Mouse (Mus musculus) adrenal gland, postnatal 14 days (tissue): ENCODE data around the gene Tnnc1. TPM values are rescaled to one million over a fixed set of nuclear protein-coding genes. Genes with fewer than 3 reads are reported as not detected.
A peak's percentile ranks its signal among the peaks of the same experiment; 100 is the strongest.

Experiments
- DNase-seq: peaks from one replicate; pipeline ENCODE4 v3.0.0; 2021; ENCODE audit warnings: mixed read lengths
- total RNA-seq: library from RNA; stranded (reverse); gene quantifications from 2 replicates; pipeline ENCODE4 v1.2.3, GENCODE M21; 2021

Tnnc1 gene
- total RNA-seq, 1 experiment from 2014 or later, result 0.67 TPM

DNA sequence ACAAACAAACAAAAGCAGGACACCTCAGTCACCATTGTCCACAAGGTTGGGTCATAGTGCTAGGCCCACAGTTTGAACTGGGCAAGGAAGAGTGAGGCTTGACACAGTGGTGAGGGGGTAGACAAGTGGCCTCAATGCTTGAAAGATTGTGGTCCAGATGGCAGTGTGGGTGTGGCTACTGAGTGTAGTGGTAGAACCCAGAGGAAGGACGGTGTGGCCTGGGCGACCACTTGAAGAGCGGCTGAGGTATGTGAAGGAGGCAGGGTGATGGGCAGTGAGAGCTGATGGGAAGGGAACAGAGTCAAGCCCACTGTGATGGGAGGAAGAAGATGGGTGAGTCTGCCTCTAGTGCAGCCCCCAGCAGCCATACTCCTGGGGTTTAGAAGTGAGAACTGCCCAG lies 6.6 kb downstream of the Tnnc1 start:
- DNase-seq, result no peak

- DNase-seq, result peak; percentile 83
These were observed 7.3 kb downstream of the Tnnc1 start for GRCm38 (mm10) chr14:31215157-31216002.

- DNase-seq, result no peak
These were observed 8.7 kb downstream of the Tnnc1 start, which contains the start of gene Nisch for GRCm38 (mm10) chr14:31216846-31217245. TSS of gene Nisch (minus strand) at chr14:31216946.

DNA sequence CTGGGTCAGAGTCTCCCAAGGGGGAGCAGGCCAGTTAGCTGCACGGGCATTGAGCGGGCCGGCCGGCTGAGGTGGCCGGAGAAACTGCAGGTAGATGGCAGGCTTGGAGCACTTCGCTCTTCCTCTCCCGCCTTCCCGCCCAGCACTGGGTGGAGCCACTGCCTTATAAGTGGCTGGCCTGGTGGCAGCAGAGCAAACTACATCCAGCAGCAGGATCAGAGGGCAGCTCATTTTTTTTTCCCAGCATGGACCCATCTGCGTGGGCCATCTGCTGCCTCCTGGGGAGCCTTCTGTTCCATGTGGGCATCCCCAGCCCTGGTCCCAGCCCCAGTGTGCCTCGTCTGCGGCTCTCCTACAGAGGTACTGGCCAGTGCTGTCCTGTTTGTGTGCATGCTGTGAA lies 9.6 kb downstream of the Tnnc1 start, which contains the start of gene Sema3g:
Sema3g (plus strand) TSS at position 195 of the 400 bp plus-strand sequence.
- peak; percentile 84 for DNase-seq

DNA sequence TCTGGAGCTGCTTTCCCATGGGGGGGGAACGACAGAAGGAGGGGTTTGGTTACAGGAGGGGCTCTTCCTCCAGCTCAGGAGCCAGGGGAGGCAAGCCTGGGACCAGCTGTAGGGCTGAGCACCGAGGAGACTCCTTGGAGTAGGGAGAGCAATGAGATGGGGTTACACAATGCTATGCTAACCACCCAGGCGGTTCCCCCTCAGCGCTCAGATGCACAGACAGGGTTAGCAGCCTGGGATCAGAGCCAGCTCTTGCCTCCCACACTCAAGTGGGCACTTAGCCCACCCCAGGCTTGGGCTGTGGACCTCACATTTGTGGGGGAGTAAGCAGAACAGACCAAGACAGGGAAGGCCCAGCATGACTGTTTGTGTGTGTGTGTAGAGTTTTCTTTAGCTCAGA lies 18.9 kb downstream of the Tnnc1 start:
- no peak for DNase-seq

- peak; percentile 55 for DNase-seq
These were observed 20.1 kb downstream of the Tnnc1 start for GRCm38 (mm10) chr14:31228234-31228633.

- peak; percentile 36 for DNase-seq
These were observed 22.3 kb downstream of the Tnnc1 start for GRCm38 (mm10) chr14:31230442-31230841.

GRCm38 (mm10) chr14:31232404-31233069 lies 24.4 kb downstream of the Tnnc1 start:
- DNase-seq, result peak; percentile 48

GRCm38 (mm10) chr14:31233070-31233995 lies 25.2 kb downstream of the Tnnc1 start:
- peak; percentile 53 for DNase-seq

- DNase-seq, result peak; percentile 87
These were observed 26.0 kb downstream of the Tnnc1 start for GRCm38 (mm10) chr14:31233996-31234591.

DNA sequence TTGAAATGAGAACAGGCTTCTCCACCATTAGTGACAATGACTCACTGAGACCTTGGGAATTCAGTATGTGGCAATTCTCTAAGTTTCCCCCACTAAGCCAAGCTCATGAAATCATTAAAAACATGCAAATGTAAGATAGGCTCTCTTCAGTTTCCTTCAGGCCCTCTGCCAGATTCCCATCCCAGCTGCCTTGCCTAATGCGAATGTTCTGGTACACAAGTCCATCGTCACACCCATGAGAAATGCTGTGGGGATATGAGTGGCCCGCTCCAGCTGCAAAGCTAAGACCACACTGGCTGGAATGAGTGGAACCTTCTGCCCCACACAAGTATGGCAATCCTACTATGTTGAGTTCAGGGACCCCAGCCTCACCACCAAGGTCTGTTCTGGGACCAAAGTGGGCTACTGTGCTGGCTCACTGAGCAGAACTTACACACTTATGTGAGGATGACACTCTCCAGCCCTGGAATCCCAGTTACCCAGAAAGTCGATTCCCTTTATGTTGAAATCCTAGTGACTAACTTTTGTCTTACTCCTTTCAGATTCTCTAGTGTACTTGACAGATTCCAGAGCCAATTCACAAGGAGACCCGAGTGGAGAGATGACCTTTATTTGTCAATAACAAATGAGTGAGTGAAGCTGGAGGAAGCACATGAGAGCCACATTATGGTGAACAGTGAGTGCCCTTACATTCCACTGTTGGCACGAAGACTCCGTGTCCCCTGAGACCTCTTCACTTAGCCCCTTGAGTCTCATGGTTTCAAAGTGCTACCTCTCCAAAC lies 29.2 kb downstream of the Tnnc1 start:
- peak; percentile 73 for DNase-seq

GRCm38 (mm10) chr14:31240528-31240927 lies 32.4 kb downstream of the Tnnc1 start:
- no peak for DNase-seq

DNA sequence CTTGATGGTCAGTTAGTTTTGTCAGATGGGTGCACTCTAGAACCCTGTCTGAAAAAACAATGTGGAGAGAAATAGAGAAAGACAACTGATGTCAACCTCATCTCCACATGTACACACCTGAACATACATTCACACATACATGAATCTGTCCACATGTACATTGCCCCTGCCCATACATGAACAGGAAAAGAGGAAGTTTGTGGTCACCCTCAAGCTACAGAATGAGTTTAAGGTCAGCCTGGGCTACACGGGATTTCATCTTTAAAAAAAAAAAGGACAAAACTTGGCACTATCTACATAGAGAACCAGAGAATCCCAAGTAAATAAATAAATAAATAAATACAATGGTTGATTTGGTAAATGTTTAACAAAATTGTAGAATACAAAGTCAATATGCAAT lies 36.7 kb downstream of the Tnnc1 start:
- no peak for DNase-seq

GRCm38 (mm10) chr14:31245946-31246345 lies 37.8 kb downstream of the Tnnc1 start:
- no peak for DNase-seq

DNA sequence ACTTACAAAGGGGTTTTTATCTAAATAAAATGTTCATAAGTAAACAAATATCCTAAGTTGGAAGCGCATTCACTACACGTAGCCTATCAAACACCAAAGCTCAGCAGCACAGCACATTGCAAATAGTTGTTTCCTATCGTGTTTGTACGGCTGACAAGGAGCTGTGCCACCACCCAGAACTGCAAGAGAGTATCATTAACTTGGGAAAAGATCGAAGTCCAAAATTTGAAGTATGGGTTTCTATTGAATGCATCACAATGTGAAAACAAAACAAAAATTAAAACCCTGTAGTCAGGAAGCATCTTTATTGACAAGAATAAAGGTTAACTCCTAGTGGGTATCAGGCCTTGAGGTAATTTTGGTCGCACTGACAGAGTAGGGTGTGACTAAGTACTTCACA lies 40.3 kb downstream of the Tnnc1 start:
- DNase-seq, result no peak

DNA sequence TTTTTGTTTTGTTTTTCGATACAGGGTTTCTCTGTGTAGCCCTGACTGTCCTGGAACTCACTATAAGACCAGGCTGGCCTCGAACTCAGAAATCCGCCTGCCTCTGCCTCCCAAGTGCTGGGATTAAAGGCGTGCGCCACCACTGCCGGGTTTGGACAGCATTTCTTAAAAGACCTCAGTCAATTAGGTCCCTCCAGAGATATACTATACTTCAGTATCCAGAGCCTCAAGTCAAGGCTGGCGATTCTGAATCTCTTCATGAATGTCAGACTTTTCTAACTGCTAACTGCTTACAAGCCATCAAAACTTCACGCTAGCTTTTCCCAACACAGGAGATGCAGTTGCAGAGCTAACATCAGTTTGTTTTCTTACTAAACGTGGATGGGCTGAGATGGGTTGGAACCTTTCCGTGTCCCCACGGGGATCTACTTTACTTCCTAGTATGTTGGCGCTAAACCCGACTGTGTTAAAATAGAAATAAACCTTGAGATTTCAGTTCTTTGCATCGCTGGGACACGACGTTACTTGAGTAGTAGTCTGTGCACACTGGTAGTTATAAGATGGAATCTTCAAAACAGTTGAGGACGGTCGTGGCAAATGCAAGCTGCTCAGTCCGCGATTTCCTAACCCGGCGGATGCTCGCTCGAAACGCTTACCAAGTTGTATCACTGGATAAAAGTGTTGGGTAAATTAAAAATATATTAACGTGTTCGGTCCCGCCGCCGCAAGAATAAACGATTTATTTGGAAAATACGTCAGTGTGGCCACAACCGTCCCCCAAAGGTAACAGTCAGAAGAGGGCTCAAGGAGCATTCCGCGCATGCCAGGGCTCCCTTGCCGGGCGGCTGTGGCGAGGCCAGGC lies 42.3 kb downstream of the Tnnc1 start:
- no peak for DNase-seq

DNA sequence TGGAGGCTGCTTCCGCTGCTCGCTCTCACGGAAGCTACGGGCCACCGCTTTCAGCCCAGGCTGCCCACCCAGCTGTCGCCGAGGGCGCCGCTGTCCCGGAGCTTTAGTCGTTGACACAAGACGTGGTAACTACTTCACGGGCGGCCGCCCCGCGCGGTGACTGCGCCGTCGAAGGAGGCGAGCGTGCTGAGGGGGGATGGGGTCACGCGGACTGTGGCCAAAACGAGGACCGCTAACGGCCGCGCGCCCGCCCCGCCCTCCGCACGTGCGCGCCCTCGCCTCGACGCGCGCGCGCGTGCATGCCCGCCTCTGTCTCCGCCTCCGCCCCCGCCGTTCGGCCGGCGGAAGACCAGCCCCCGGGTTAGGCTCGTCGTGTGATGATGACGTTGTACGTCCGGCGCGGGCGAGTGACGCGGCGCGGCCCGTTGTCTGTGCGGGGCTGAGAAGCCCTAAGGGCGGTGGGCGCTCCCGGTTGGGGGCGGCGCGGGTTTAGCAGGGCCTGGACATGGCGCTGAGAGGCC lies 43.0 kb downstream of the Tnnc1 start, which contains the start of the genes Phf7 and Bap1:
Phf7 (minus strand) TSS at position 234 of the 521 bp plus-strand sequence.
Bap1 (plus strand) TSS at position 367 of the 521 bp plus-strand sequence.
- peak; percentile 98 for DNase-seq

- DNase-seq, result no peak
These were observed 43.5 kb downstream of the Tnnc1 start for GRCm38 (mm10) chr14:31251626-31252025.

DNA sequence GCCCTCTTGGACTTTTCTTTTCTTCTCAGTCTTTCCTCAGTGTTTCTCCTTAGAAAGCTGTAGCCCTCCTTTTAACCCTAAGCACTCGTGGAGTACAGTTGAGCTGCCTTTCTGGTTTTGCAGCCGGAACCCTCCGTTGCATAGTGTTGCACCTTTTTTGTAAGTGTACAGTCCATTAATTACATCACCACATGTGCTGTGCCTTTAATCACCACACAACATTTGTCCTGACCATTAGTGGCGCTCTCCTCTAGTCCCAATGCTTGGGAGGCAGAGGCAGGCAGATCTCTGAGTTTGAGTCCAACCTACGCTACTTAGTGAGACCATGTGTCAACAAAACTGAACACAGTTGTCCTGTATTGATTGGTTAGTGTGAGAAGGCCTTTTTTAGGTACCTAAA lies 44.0 kb downstream of the Tnnc1 start:
- DNase-seq, result peak; percentile 2
